Mouse (Mus musculus): ENCODE data around the gene Plk2.

GRCm38 (mm10) chr13:110384514-110384913, 10.3 kb upstream of the Plk2 start:
- TF ChIP-seq CTCF (IDR thresholded peaks at IDR 0.05; ENCODE audit: low read depth), result no peak
- no peak for TF ChIP-seq EP300 (IDR thresholded peaks at IDR 0.05; ENCODE audit: low read depth)
